Comparison of ENCODE assay signal across 23 mouse cellular contexts in the genomic region with DNA sequence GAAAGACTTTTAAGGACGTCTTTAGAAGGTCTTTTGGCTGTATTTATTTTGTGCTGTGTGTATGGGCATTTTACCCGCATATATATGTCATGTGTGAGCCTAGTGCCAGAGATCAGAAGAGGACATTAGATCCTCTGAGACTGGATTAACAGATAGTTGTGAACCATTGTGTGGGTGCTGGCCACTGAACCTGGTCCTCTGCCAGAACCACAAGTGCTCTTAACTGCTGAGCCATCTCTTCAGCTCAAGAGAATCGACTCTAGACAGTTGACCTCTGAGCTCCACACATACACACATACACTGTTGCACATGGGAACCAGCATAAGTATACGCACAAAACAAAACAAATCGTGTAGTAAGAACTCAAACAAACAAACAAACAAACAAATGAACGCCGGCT. TPM values are rescaled to one million over a fixed set of nuclear protein-coding genes. Genes with fewer than 3 reads are reported as not detected.
DNase-seq lines count a peak whose midpoint lies in the region; ATAC-seq and TF ChIP-seq lines count a peak whose summit lies in the region.
"Had no signal": no experiment of that assay in that cellular context is flagged by ENCODE, and none has a peak within 500 bp of the region (broad histone marks: within the 10 kb centered on the region; RNA-seq: fewer than 3 reads in every experiment).

No protein-coding gene starts in this region.

- peaks cover 21% of the 10 kb centered on the region for H3K4me1 ChIP-seq in kidney, embryonic 15.5 days
- H3K4me1 ChIP-seq in liver, adult 2 months (ENCODE audit: control insufficient read depth, insufficient read depth, low read length): peaks cover 4% of the 10 kb centered on the region; the same call in 1 of the 2 replicates
- H3K4me1 ChIP-seq in liver, postnatal 0 days (ENCODE audit: insufficient read depth): 0 out of 2 replicates have a peak, but pooled peaks cover 7% of the 10 kb centered on the region
- H3K4me1 ChIP-seq in small intestine, adult 2 months (ENCODE audit: control insufficient read depth, insufficient read depth, insufficient read length, low read length): peaks cover 6% of the 10 kb centered on the region
- H3K4me1 ChIP-seq: forebrain, embryonic 13.5 days had no signal

- H3K79me2 ChIP-seq in liver, adult 2 months (ENCODE audit: control insufficient read depth, insufficient read depth, low read length): no peaks in the 10 kb centered on the region

- DNase-seq in kidney, adult 9 months: peak; percentile 46
- peak; percentile 43 for DNase-seq in liver, adult 2 months (ENCODE audit: extremely low read depth, low read depth, low spot score)
- DNase-seq in liver, postnatal 0 days: no peak
- peak; percentile 68 for DNase-seq in 416B (ENCODE audit: low read depth)
- DNase-seq in frontal cortex, postnatal 14 days (ENCODE audit: low spot score in 2 of 2): no peak
- DNase-seq: adrenal gland, adult 8-10 months; adrenal gland, postnatal 14 days; adrenal gland, postnatal 36 days; cerebellum, adult 11-12 months; cerebellum, adult 2 months; cerebellum, adult 9-10 months; cerebellum, postnatal 10 days; cerebellum, postnatal 25 days; forebrain, postnatal 0 days had no signal

- ATAC-seq in kidney, embryonic 15.5 days (replicated peaks; ENCODE audit: low FRiP score): no peak
- ATAC-seq in liver, postnatal 0 days: no peak
- ATAC-seq in inflammation-experienced regulatory T-cells, adult 6 months: no peak
- ATAC-seq: activated CD4-positive, CD25-positive, alpha-beta regulatory T cell, adult 4 months; forebrain, embryonic 13.5 days; forebrain, embryonic 15.5 days; forebrain, postnatal 0 days; Patski had no signal

- H3K4me2 ChIP-seq in kidney, embryonic 15.5 days: no peak overlapping the region
- H3K4me2 ChIP-seq in liver, postnatal 0 days (ENCODE audit: low read depth, low read length): no peak overlapping the region
- H3K4me2 ChIP-seq: embryonic facial prominence, embryonic 12.5 days; forebrain, embryonic 13.5 days; forebrain, embryonic 15.5 days had no signal

- TF ChIP-seq POLR2A in liver, adult 2 months (IDR thresholded peaks at IDR 0.05; ENCODE audit: extremely low read depth, insufficient read depth, low read length): no peak
- TF ChIP-seq POLR2A in small intestine, adult 2 months (IDR thresholded peaks at IDR 0.05; ENCODE audit: low read depth, low read length): no peak

- no peak overlapping the region for H3K4me3 ChIP-seq in kidney, embryonic 15.5 days (replicated peaks)
- no peak overlapping the region for H3K4me3 ChIP-seq in liver, adult 2 months (ENCODE audit: insufficient read depth, low read depth, low read length)
- no peak overlapping the region for H3K4me3 ChIP-seq in liver, postnatal 0 days (ENCODE audit: low read depth, low read length)
- H3K4me3 ChIP-seq in small intestine, adult 2 months (ENCODE audit: low read depth, low read length): no peak overlapping the region
- H3K4me3 ChIP-seq: embryonic facial prominence, embryonic 10.5 days; embryonic facial prominence, embryonic 12.5 days; forebrain, embryonic 13.5 days; forebrain, embryonic 15.5 days had no signal

- H3K27ac ChIP-seq in kidney, embryonic 15.5 days: no peak overlapping the region
- H3K27ac ChIP-seq in liver, adult 2 months (replicated peaks; ENCODE audit: insufficient read depth, low read depth, low read length): no peak overlapping the region
- no peak overlapping the region for H3K27ac ChIP-seq in liver, postnatal 0 days (ENCODE audit: low read depth)
- 0 out of 2 replicates have a peak overlapping the region, but pooled peaks have one; percentile 10 for H3K27ac ChIP-seq in small intestine, adult 2 months (ENCODE audit: insufficient read depth, low read depth, low read length)
- H3K27ac ChIP-seq: embryonic facial prominence, embryonic 10.5 days; embryonic facial prominence, embryonic 12.5 days; forebrain, embryonic 13.5 days; forebrain, embryonic 15.5 days had no signal

- TF ChIP-seq CTCF in liver, adult 2 months (IDR thresholded peaks at IDR 0.05; ENCODE audit: low read depth, low read length): no peak
- no peak for TF ChIP-seq CTCF in liver, postnatal 0 days (IDR thresholded peaks at IDR 0.05; ENCODE audit: low read depth)
- TF ChIP-seq CTCF in small intestine, adult 2 months (IDR thresholded peaks at IDR 0.05; ENCODE audit: extremely low read depth, insufficient read length, insufficient replicate concordance, low read depth, low read length): no peak

- H3K27me3 ChIP-seq in kidney, embryonic 15.5 days: no peaks in the 10 kb centered on the region
- H3K27me3 ChIP-seq in liver, adult 2 months (ENCODE audit: control insufficient read depth, insufficient read depth, low read length): no peaks in the 10 kb centered on the region
- no peaks in the 10 kb centered on the region for H3K27me3 ChIP-seq in liver, postnatal 0 days (ENCODE audit: insufficient read depth, low read length)
- H3K27me3 ChIP-seq in small intestine, adult 2 months (ENCODE audit: control insufficient read depth, insufficient read depth, low read length): no peaks in the 10 kb centered on the region
- H3K27me3 ChIP-seq: embryonic facial prominence, embryonic 12.5 days; forebrain, embryonic 13.5 days; forebrain, embryonic 15.5 days; Patski had no signal

- TF ChIP-seq EP300 in liver, postnatal 0 days (IDR thresholded peaks at IDR 0.05; ENCODE audit: low read depth): no peak

- H3K36me3 ChIP-seq in kidney, embryonic 15.5 days: no peaks in the 10 kb centered on the region
- H3K36me3 ChIP-seq in liver, adult 2 months (ENCODE audit: control insufficient read depth, insufficient read depth, low read length): no peaks in the 10 kb centered on the region
- H3K36me3 ChIP-seq in liver, postnatal 0 days (replicated peaks; ENCODE audit: insufficient read depth, low read length): no peaks in the 10 kb centered on the region
- no peaks in the 10 kb centered on the region for H3K36me3 ChIP-seq in small intestine, adult 2 months (ENCODE audit: control insufficient read depth, insufficient read depth, low read length)
- H3K36me3 ChIP-seq: embryonic facial prominence, embryonic 10.5 days; embryonic facial prominence, embryonic 12.5 days; forebrain, embryonic 15.5 days had no signal

- no peaks in the 10 kb centered on the region for H3K9me3 ChIP-seq in kidney, embryonic 15.5 days (replicated peaks)
- H3K9me3 ChIP-seq in liver, postnatal 0 days (ENCODE audit: low read length): no peaks in the 10 kb centered on the region
- H3K9me3 ChIP-seq: embryonic facial prominence, embryonic 10.5 days; embryonic facial prominence, embryonic 12.5 days; forebrain, embryonic 13.5 days; forebrain, embryonic 15.5 days had no signal

- WGBS in kidney, embryonic 15.5 days: 87% methylated on average over 7 of the region's 7 CpGs
- WGBS in liver, adult 2 months: 44% methylated on average over 7 of the region's 7 CpGs
- 67% methylated on average over 7 of the region's 7 CpGs for WGBS in liver, postnatal 0 days (ENCODE audit: insufficient replicate concordance)
- WGBS in small intestine, adult 2 months: 68% methylated on average over 7 of the region's 7 CpGs

- H3K9ac ChIP-seq in kidney, embryonic 15.5 days: no peak overlapping the region
- no peak overlapping the region for H3K9ac ChIP-seq in liver, adult 2 months (ENCODE audit: low read depth, low read length)
- H3K9ac ChIP-seq in liver, postnatal 0 days (replicated peaks): no peak overlapping the region
- H3K9ac ChIP-seq: embryonic facial prominence, embryonic 12.5 days; forebrain, embryonic 13.5 days; forebrain, embryonic 15.5 days; forebrain, postnatal 0 days had no signal

RNA-seq across cellular contexts. Expression of gene Furin, which starts 31.3 kb away (rescaled TPM):
- 12.9 and 13.5 TPM in 2 replicates for polyA plus RNA-seq in kidney, embryonic 15.5 days (2015; fragmentation: Nextera tagmentation; extraction: Ambion mirVana)
- 26.5 and 42.6 TPM in 2 replicates for total RNA-seq in liver, adult 2 months (2014; rRNA removed)
- 152 and 163 TPM in 2 replicates for polyA plus RNA-seq in liver, adult 2 months (2012; rRNA removed)
- 17.7 and 18.0 TPM in 2 replicates for polyA plus RNA-seq in liver, postnatal 0 days (2015; fragmentation: Nextera tagmentation; extraction: Ambion mirVana)
- 75.2 and 117 TPM in 2 replicates for polyA plus RNA-seq in small intestine, adult 2 months (2012; rRNA removed)
- 10 to 100 TPM in 1 of 3 experiments, 1 to 10 TPM in 2; 8.4 to 19.1 (median 8.6) TPM for polyA plus RNA-seq in inflammation-experienced regulatory T-cells, adult 6 months (2017; shearing (Covaris generic))

RNA-seq across cellular contexts. Expression of gene Fes, which starts 48.8 kb away (rescaled TPM):
- polyA plus RNA-seq in kidney, embryonic 15.5 days (2015; fragmentation: Nextera tagmentation; extraction: Ambion mirVana): 14.9 and 18.5 TPM in 2 replicates
- 4.6 and 9.9 TPM in 2 replicates for total RNA-seq in liver, adult 2 months (2014; rRNA removed)
- 5.8 and 9.6 TPM in 2 replicates for polyA plus RNA-seq in liver, adult 2 months (2012; rRNA removed)
- 16.3 and 16.8 TPM in 2 replicates for polyA plus RNA-seq in liver, postnatal 0 days (2015; fragmentation: Nextera tagmentation; extraction: Ambion mirVana)
- 15.2 and 16.6 TPM in 2 replicates for polyA plus RNA-seq in small intestine, adult 2 months (2012; rRNA removed)
- 1 to 10 TPM in 2 of 3 experiments, under 1 TPM in 1; 0.54 to 5.8 (median 2.4) TPM for polyA plus RNA-seq in inflammation-experienced regulatory T-cells, adult 6 months (2017; shearing (Covaris generic))

Comparison
In these comparisons a context has a peak if more than half of its experiments do, and no peak if none do; other contexts are left out.
1. DNase-seq: peak in kidney, adult 9 months (single experiment), liver, adult 2 months (single experiment) and 416B (single experiment); none in liver, postnatal 0 days (single experiment) and frontal cortex, postnatal 14 days (0 of 2).